Mouse (Mus musculus) heart, adult 2 months (tissue): ENCODE data around the gene Dynlt1c.
"Not testable (repeated sequence)": the region's sequence is repeated elsewhere in the genome, so short reads cannot be mapped to it uniquely, and the experiment has no call there.

Experiments
- CTCF ChIP-seq: fragments of 200-600 bp; IDR thresholded peaks from 2 replicates; pipeline ENCODE4 v1.8.1; 2022; ENCODE audit warnings: antibody characterized with exemption, mild to moderate bottlenecking, moderate library complexity
- EP300 ChIP-seq: fragments of 200-500 bp; IDR thresholded peaks from 2 replicates; pipeline ENCODE4 v1.6.1; 2011; ENCODE audit warnings: low read depth, low read length, control low read depth; ENCODE audit not compliant: insufficient read depth
- POLR2A ChIP-seq: fragments of 200-500 bp; IDR thresholded peaks from 2 replicates; pipeline ENCODE4 v1.6.1; 2011; ENCODE audit warnings: mild to moderate bottlenecking, low read depth, low read length, control low read depth; ENCODE audit not compliant: insufficient read depth

GRCm38 (mm10) chr17:6592109-6592508 is 9.4 kb upstream of the Dynlt1c start:
- TF ChIP-seq CTCF, POLR2A, EP300: not testable (repeated sequence)
